15 mouse cellular contexts compared by ENCODE assay signal in genomic region chr6:88929451-88929850, GRCm38 (mm10). TPM values are rescaled to one million over a fixed set of nuclear protein-coding genes. Genes with fewer than 3 reads are reported as not detected.
DNase-seq lines count a peak whose midpoint lies in the region; ATAC-seq and TF ChIP-seq lines count a peak whose summit lies in the region.
"Had no signal": no experiment of that assay in that cellular context is flagged by ENCODE, and none has a peak within 500 bp of the region (broad histone marks: within the 10 kb centered on the region; RNA-seq: fewer than 3 reads in every experiment).

No protein-coding gene starts in this region.

- no peaks in the 10 kb centered on the region for H3K9me3 ChIP-seq in forebrain, embryonic 11.5 days (ENCODE audit: control insufficient read depth, low read length)
- no peaks in the 10 kb centered on the region for H3K9me3 ChIP-seq in forebrain, embryonic 16.5 days (ENCODE audit: control insufficient read depth, low read length)
- H3K9me3 ChIP-seq in embryonic facial prominence, embryonic 10.5 days = no peaks in the 10 kb centered on the region
- no peaks in the 10 kb centered on the region for H3K9me3 ChIP-seq in hindbrain, embryonic 13.5 days
- H3K9me3 ChIP-seq in midbrain, embryonic 14.5 days (ENCODE audit: control insufficient read depth, low read length) = no peaks in the 10 kb centered on the region

- H3K4me2 ChIP-seq in forebrain, embryonic 11.5 days (ENCODE audit: low read depth, low read length, severe bottlenecking) = no peak overlapping the region
- H3K4me2 ChIP-seq in forebrain, embryonic 16.5 days (ENCODE audit: low read length) = no peak overlapping the region
- H3K4me2 ChIP-seq in hindbrain, embryonic 13.5 days = no peak overlapping the region
- H3K4me2 ChIP-seq in midbrain, embryonic 14.5 days (ENCODE audit: low read length) = no peak overlapping the region

- H3K27ac ChIP-seq in forebrain, embryonic 11.5 days (ENCODE audit: low read depth, low read length) = peak overlapping the region; percentile 73; the same call in 1 of the 2 replicates
- H3K27ac ChIP-seq in forebrain, embryonic 16.5 days (ENCODE audit: low read length) = no peak overlapping the region
- peak overlapping the region; percentile 79 for H3K27ac ChIP-seq in embryonic facial prominence, embryonic 10.5 days (replicated peaks)
- peak overlapping the region; percentile 87 for H3K27ac ChIP-seq in hindbrain, embryonic 13.5 days
- peak overlapping the region; percentile 81 for H3K27ac ChIP-seq in midbrain, embryonic 14.5 days (replicated peaks; ENCODE audit: low read depth, low read length)
- H3K27ac ChIP-seq in gastrocnemius, adult 2 months = no peak overlapping the region
- H3K27ac ChIP-seq: heart, adult 2 months had no signal

- H3K4me1 ChIP-seq in forebrain, embryonic 11.5 days (replicated peaks; ENCODE audit: control insufficient read depth, insufficient read depth, low read length) = peaks cover 27% of the 10 kb centered on the region
- H3K4me1 ChIP-seq in forebrain, embryonic 16.5 days (replicated peaks; ENCODE audit: control insufficient read depth, insufficient read depth, low read length) = peaks cover 18% of the 10 kb centered on the region
- H3K4me1 ChIP-seq in embryonic facial prominence, embryonic 10.5 days = peaks cover 76% of the 10 kb centered on the region
- H3K4me1 ChIP-seq in hindbrain, embryonic 13.5 days (replicated peaks) = peaks cover 85% of the 10 kb centered on the region
- H3K4me1 ChIP-seq in midbrain, embryonic 14.5 days (ENCODE audit: control insufficient read depth, insufficient read depth, low read length) = peaks cover 55% of the 10 kb centered on the region

- H3K9ac ChIP-seq in forebrain, embryonic 11.5 days (ENCODE audit: low read length) = no peak overlapping the region
- no peak overlapping the region for H3K9ac ChIP-seq in forebrain, embryonic 16.5 days (replicated peaks; ENCODE audit: low read depth, low read length)
- H3K9ac ChIP-seq in hindbrain, embryonic 13.5 days = no peak overlapping the region
- no peak overlapping the region for H3K9ac ChIP-seq in midbrain, embryonic 14.5 days (replicated peaks; ENCODE audit: low read length)

- no peaks in the 10 kb centered on the region for H3K36me3 ChIP-seq in forebrain, embryonic 11.5 days (ENCODE audit: control insufficient read depth, insufficient read depth, low read length)
- H3K36me3 ChIP-seq in forebrain, embryonic 16.5 days (ENCODE audit: control insufficient read depth, insufficient read depth) = no peaks in the 10 kb centered on the region
- H3K36me3 ChIP-seq in embryonic facial prominence, embryonic 10.5 days (replicated peaks) = no peaks in the 10 kb centered on the region
- H3K36me3 ChIP-seq in hindbrain, embryonic 13.5 days = no peaks in the 10 kb centered on the region
- no peaks in the 10 kb centered on the region for H3K36me3 ChIP-seq in midbrain, embryonic 14.5 days (ENCODE audit: control insufficient read depth, insufficient read depth, low read length)

- TF ChIP-seq CTCF in gastrocnemius, adult 2 months (IDR thresholded peaks at IDR 0.05) = no peak

- 46% methylated on average over 6 of the region's 6 CpGs for WGBS in forebrain, embryonic 11.5 days
- 28% methylated on average over 6 of the region's 6 CpGs for WGBS in forebrain, embryonic 16.5 days
- 60% methylated on average over 6 of the region's 6 CpGs for WGBS in embryonic facial prominence, embryonic 10.5 days
- WGBS in hindbrain, embryonic 13.5 days = 23% methylated on average over 6 of the region's 6 CpGs
- WGBS in midbrain, embryonic 14.5 days = 26% methylated on average over 6 of the region's 6 CpGs

- peak; percentile 11; the same call in 1 of the 2 replicates for ATAC-seq in forebrain, embryonic 11.5 days (replicated peaks; ENCODE audit: low FRiP score)
- no peak for ATAC-seq in forebrain, embryonic 16.5 days
- 0 out of 2 replicates have a peak, but pooled peaks have one; percentile 2 for ATAC-seq in hindbrain, embryonic 13.5 days (ENCODE audit: low FRiP score)
- ATAC-seq in midbrain, embryonic 14.5 days (ENCODE audit: low FRiP score, low TSS enrichment) = peak; percentile 25; the same call in 1 of the 2 replicates
- ATAC-seq: intestine, postnatal 0 days; Patski had no signal

- intact Hi-C loops in gastrocnemius, adult 2 months (cut with DNase I) = no loop called here
- intact Hi-C loops in heart, postnatal 36 days (cut with DNase I) = loop anchor here (2.0 to 5.0 kb wide), 5 partner anchors 308 to 703 kb away; partner anchors contain the start of gene Plxna1

- H3K27me3 ChIP-seq in forebrain, embryonic 11.5 days (ENCODE audit: control insufficient read depth, insufficient read depth, low read length) = no peaks in the 10 kb centered on the region; the same call in 1 of the 2 replicates
- H3K27me3 ChIP-seq in forebrain, embryonic 16.5 days (replicated peaks; ENCODE audit: control insufficient read depth, insufficient read depth, low read length) = peaks cover 3% of the 10 kb centered on the region; the same call in 1 of the 2 replicates
- peaks cover 25% of the 10 kb centered on the region for H3K27me3 ChIP-seq in embryonic facial prominence, embryonic 10.5 days (replicated peaks; ENCODE audit: low read depth, poor library complexity, severe bottlenecking)
- H3K27me3 ChIP-seq in hindbrain, embryonic 13.5 days = 0 out of 2 replicates have a peak, but pooled peaks cover 8% of the 10 kb centered on the region
- no peaks in the 10 kb centered on the region; the same call in 1 of the 2 replicates for H3K27me3 ChIP-seq in midbrain, embryonic 14.5 days (ENCODE audit: control insufficient read depth, insufficient read depth, low read length)
- H3K27me3 ChIP-seq: Patski had no signal

- H3K4me3 ChIP-seq in forebrain, embryonic 11.5 days (ENCODE audit: low read depth, low read length) = no peak overlapping the region
- no peak overlapping the region for H3K4me3 ChIP-seq in forebrain, embryonic 16.5 days (replicated peaks; ENCODE audit: low read length)
- no peak overlapping the region for H3K4me3 ChIP-seq in embryonic facial prominence, embryonic 10.5 days
- H3K4me3 ChIP-seq in hindbrain, embryonic 13.5 days = no peak overlapping the region
- H3K4me3 ChIP-seq in midbrain, embryonic 14.5 days (replicated peaks; ENCODE audit: low read depth, low read length) = no peak overlapping the region
- H3K4me3 ChIP-seq in gastrocnemius, adult 2 months = no peak overlapping the region
- H3K4me3 ChIP-seq: erythroblast, embryonic 14.5 days; heart, adult 2 months had no signal

- no peak for DNase-seq in forebrain, embryonic 11.5 days (ENCODE audit: low spot score)
- DNase-seq in embryonic facial prominence, embryonic 10.5 days (ENCODE audit: low spot score) = no peak
- DNase-seq in midbrain, embryonic 14.5 days = peak; percentile 79
- no peak for DNase-seq in gastrocnemius, adult 2 months
- no peak for DNase-seq in spleen, postnatal 14 days (ENCODE audit: low spot score in 2 of 2)
- no peak for DNase-seq in heart, postnatal 36 days
- DNase-seq: B cell, adult 2 months; heart, postnatal 10 days; thymus, adult 18-20 months had no signal

RNA-seq across cellular contexts. Expression of gene Tpra1, which starts 27.4 kb away (rescaled TPM):
- 39.4 and 40.7 TPM in 2 replicates for polyA plus RNA-seq in forebrain, embryonic 11.5 days (2014; fragmentation: Nextera tagmentation; extraction: Ambion mirVana)
- polyA plus RNA-seq in forebrain, embryonic 16.5 days (2015; fragmentation: Nextera tagmentation; extraction: Ambion mirVana) = 56.9 and 70.0 TPM in 2 replicates
- 54.4 and 56.7 TPM in 2 replicates for polyA plus RNA-seq in embryonic facial prominence, embryonic 10.5 days (2016; fragmentation: Nextera tagmentation; extraction: Ambion mirVana)
- 73.6 and 78.8 TPM in 2 replicates for polyA plus RNA-seq in hindbrain, embryonic 13.5 days (2015; fragmentation: Nextera tagmentation; extraction: Ambion mirVana)
- polyA plus RNA-seq in midbrain, embryonic 14.5 days (2014; fragmentation: Nextera tagmentation; extraction: Ambion mirVana) = 50.0 and 77.0 TPM in 2 replicates
- total RNA-seq in gastrocnemius, adult 2 months (2021) = 10 to 100 TPM; 25.5 to 26.1 TPM
- 10 to 100 TPM; 35.1 to 35.4 TPM for total RNA-seq in heart, postnatal 36 days (2021)

RNA-seq across cellular contexts. Expression of gene Mcm2, which starts 30.9 kb away (rescaled TPM):
- 248 and 259 TPM in 2 replicates for polyA plus RNA-seq in forebrain, embryonic 11.5 days (2014; fragmentation: Nextera tagmentation; extraction: Ambion mirVana)
- 60.2 and 64.6 TPM in 2 replicates for polyA plus RNA-seq in forebrain, embryonic 16.5 days (2015; fragmentation: Nextera tagmentation; extraction: Ambion mirVana)
- polyA plus RNA-seq in embryonic facial prominence, embryonic 10.5 days (2016; fragmentation: Nextera tagmentation; extraction: Ambion mirVana) = 262 and 280 TPM in 2 replicates
- polyA plus RNA-seq in hindbrain, embryonic 13.5 days (2015; fragmentation: Nextera tagmentation; extraction: Ambion mirVana) = 43.0 and 43.7 TPM in 2 replicates
- polyA plus RNA-seq in midbrain, embryonic 14.5 days (2014; fragmentation: Nextera tagmentation; extraction: Ambion mirVana) = 22.2 and 39.0 TPM in 2 replicates
- 1 to 10 TPM; 6.6 to 7.5 TPM for total RNA-seq in gastrocnemius, adult 2 months (2021)
- 1 to 10 TPM; 5.4 to 6.5 TPM for total RNA-seq in heart, postnatal 36 days (2021)

RNA-seq across cellular contexts. Expression of gene Podxl2, which starts 54.6 kb away (rescaled TPM):
- 109 and 115 TPM in 2 replicates for polyA plus RNA-seq in forebrain, embryonic 11.5 days (2014; fragmentation: Nextera tagmentation; extraction: Ambion mirVana)
- polyA plus RNA-seq in forebrain, embryonic 16.5 days (2015; fragmentation: Nextera tagmentation; extraction: Ambion mirVana) = 592 and 647 TPM in 2 replicates
- polyA plus RNA-seq in embryonic facial prominence, embryonic 10.5 days (2016; fragmentation: Nextera tagmentation; extraction: Ambion mirVana) = 52.1 and 56.3 TPM in 2 replicates
- 546 and 595 TPM in 2 replicates for polyA plus RNA-seq in hindbrain, embryonic 13.5 days (2015; fragmentation: Nextera tagmentation; extraction: Ambion mirVana)
- 525 and 630 TPM in 2 replicates for polyA plus RNA-seq in midbrain, embryonic 14.5 days (2014; fragmentation: Nextera tagmentation; extraction: Ambion mirVana)
- 10 to 100 TPM; 48.5 to 55.1 TPM for total RNA-seq in gastrocnemius, adult 2 months (2021)
- total RNA-seq in heart, postnatal 36 days (2021) = 10 to 100 TPM; 13.7 to 21.2 TPM

Comparison
In these comparisons a context has a peak if more than half of its experiments do, and no peak if none do; other contexts are left out.
1. H3K27ac ChIP-seq: peak in forebrain, embryonic 11.5 days (single experiment), embryonic facial prominence, embryonic 10.5 days (single experiment), hindbrain, embryonic 13.5 days (single experiment) and midbrain, embryonic 14.5 days (single experiment); none in forebrain, embryonic 16.5 days (single experiment) and gastrocnemius, adult 2 months (single experiment).